Mouse (Mus musculus) brain, embryonic 14.5 days (tissue): ENCODE measurements around the gene Fip1l1. TPM values are rescaled to one million over a fixed set of nuclear protein-coding genes. Genes with fewer than 3 reads are reported as not detected.
A peak's percentile ranks its signal among the peaks of the same experiment; 100 is the strongest.

Source experiments
- DNase-seq: peaks from one replicate; pipeline ENCODE4 v3.0.0-alpha.2; 2011; ENCODE audit warnings: low read depth
- CTCF ChIP-seq: fragments of 200-500 bp; IDR thresholded peaks from 2 replicates; pipeline ENCODE4 v1.5.1; 2012; ENCODE audit warnings: inconsistent platforms, mild to moderate bottlenecking, moderate library complexity, borderline replicate concordance; ENCODE audit not compliant: insufficient read depth, insufficient read length; ENCODE audit errors: extremely low read depth
- POLR2A ChIP-seq: fragments of 200-500 bp; IDR thresholded peaks from 2 replicates; pipeline ENCODE4 v1.6.1; 2012; ENCODE audit warnings: mild to moderate bottlenecking, inconsistent platforms, borderline replicate concordance; ENCODE audit not compliant: poor library complexity, insufficient read depth, insufficient read length, severe bottlenecking; ENCODE audit errors: extremely low read depth
- polyA plus RNA-seq: library from polyadenylated mRNA; depleted of rRNA; stranded (reverse); fragments of >200 nt; gene quantifications from 2 replicates; pipeline ENCODE4 v1.2.3, GENCODE M21; 2012; rRNA removed

Gene Fip1l1
- polyA plus RNA-seq = 64.5 and 76.1 TPM in 2 replicates

DNA sequence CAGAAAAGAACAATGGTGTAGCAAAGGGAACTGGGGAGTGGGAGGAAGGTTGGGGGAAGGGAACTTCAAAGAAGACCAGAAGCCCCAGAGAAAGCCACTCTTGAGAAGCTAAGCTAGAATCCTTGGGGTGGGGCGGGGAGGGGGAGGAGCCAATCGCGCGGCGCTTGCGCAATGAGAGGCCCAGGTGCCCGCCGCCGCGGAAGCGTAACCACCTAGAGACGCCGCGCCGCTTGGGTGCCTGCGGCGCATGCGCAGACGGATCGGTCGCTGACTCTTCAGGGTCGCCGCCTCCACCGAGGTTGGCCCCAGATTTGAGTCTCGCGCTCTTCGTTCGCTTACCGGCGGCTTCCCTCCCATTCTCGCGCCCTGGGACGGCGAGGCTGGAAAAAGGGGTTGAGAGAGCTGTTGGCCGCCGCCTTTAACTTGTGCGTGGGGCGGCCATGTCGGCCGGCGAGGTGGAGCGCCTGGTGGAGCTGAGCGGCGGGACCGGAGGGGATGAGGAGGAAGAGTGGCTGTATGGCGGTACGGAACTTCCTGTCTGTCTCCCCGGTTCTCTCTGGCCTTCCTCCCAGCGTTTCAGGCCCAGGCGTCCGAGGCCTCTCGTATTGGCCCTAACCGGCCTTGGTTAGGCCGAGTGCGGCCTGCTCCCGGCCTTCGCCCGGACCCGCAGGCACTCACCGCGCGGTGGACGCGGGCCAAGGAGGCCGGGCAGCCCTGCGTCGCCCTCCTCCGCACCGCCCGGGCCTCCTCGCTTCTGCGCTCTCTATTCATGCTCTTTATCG, at the start of gene Fip1l1:
Gene Fip1l1, plus strand, starts transcription at position 210 of the 782 bp plus-strand sequence.
- peak; percentile 98 for DNase-seq
- TF ChIP-seq CTCF (no peak), POLR2A (peak; percentile 58; the same call in 1 of the 2 replicates)

DNA sequence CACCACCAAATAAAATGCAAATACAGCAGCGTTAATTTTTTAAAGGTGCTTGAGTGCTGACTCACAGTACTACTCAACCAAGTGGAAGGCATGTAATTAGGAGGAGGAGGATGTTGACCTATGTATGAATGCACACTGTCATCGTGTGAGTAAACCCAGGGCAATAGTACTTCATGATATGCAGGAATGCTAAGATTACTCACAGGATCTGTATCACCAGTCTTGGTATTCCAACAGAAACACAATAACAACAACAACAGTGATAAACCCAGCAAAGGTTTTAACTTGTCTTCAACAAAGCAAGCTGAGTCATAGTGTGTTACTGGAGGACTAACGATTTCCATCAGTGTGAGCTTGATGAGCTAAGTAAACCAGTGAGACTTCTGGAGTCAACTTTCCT, 42.5 kb upstream of the Fip1l1 start:
- no peak for DNase-seq
- TF ChIP-seq POLR2A = no peak
- no peak for TF ChIP-seq CTCF

DNA sequence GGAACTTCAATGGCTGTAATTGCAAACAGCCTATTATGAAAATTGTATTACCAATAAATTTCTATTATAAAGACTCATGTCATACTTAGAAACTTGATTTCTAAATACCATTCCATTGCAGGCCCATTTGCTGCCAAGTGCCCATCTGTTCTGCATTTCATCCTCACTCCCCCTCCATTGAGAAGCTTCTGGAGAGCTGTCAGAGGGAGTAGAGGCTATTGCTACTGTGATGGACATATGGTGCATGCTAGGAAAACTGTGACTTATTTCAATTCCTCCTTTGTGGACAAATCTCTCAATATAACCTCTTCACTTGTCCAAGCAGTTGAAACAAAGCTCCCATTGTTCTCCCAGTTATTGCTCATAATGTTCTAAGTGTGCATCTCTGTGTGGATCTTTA, 23.6 kb upstream of the Fip1l1 start:
- peak; percentile 64 for DNase-seq
- no peak for TF ChIP-seq POLR2A
- no peak for TF ChIP-seq CTCF

DNA sequence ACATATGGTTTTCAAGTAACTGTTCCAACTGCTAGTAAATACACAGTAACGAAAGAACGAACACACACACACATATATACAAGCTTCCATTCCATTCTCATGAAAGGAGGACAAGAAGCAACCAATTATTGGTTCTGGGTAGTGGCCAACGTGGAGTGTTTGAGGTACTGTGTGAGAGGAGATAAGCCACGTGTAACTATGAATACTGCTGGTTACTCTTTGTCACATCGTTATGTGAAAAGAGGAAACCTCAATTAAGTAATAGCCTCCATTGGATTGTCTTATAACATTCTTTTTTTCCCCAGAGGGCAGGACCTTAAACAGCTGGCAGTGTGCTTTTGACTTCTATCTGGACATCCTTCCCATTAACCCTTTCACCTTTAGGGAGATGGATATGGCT, 8.2 kb upstream of the Fip1l1 start:
- TF ChIP-seq CTCF = no peak
- TF ChIP-seq POLR2A = no peak
- DNase-seq = no peak

DNA sequence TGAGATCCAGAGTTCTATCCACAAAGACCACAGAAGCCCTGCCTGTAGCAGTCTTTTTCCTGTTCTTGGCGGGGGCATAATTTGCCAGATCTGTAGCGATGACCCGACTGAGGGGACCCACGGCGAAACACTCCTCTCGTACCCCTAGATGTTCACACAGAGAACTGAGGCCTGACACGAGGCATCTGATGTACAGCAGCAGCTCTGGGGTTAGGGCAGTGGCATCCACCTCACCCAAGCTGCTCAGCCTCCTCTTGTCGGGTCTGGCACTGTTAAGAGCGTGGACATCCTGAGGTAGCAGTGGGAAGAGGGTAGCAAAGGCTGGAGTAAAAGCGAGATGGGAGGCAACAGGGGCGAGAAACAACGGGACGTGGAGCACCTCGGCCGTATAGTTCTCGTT, 4.5 kb upstream of the Fip1l1 start:
- TF ChIP-seq POLR2A (no peak), CTCF (no peak)
- DNase-seq = no peak

DNA sequence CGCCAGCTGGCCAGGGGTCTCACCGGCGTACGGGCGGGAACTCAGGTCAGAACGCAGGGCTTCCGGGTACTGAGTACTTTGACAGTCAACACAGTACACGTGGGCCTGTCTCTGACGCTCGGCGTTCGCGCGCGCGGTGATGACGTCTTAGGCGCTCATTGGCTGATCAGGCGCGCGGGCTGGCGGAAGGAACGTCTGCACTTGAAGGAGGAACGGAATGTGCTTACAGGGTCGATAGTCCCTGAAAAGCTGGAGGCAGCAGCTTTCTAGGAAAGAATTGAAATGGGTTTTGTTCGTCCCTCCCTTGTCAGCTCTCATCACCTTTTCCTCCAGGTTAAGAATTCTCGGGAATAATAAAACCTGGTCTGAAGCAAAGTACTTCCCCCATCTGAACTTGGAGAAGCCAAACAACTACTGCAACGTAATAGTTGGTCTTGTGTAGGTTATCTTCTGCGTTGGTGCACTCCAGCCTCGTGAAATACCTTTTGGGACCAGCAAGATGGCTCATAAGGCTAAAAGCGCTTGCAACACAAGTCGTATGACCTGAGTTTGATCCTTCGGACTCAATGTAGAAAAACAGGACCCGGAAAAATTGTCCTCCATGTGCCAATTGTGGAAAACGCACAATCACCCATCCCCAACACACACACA, 3.5 kb upstream of the Fip1l1 start, which contains the start of gene Scfd2:
Gene Scfd2, minus strand, starts transcription at position 130 of the 651 bp plus-strand sequence.
- peak; percentile 99 for DNase-seq

DNA sequence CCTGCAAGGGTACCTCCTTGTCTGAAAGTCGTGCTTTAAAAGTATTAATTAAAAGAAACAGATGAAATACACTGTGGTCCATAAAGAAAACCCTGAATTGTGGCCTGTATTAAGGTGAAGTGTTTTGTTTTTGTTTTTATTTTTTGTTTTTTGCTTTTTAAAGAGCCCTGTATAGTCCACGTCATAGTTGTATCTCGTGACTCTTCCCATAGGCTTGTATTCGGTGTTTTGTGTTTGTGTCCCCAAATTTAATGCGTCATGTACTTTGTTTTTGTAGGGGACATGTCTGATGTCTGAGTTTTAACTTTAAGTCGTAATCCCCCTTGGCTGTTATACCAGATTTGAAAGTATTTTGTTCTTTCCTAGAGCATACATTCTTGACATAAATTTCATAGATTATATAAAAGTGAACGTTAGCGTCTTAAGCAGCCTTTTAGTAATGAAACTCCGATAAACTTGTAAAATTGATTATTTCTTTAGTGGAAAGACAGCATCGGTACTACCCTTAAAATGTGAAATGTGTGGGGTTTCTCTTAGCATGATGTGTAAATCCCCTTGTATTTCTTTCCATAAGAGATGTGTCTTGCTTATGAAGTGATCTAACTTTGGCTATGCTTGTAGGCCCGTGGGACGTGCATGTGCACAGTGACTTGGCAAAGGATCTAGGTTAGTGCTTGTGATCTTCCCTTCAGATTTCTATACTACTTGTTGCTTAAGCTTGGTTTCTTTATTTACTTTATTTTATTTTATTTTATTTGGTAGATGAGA, 1.1 kb downstream of the Fip1l1 start:
- TF ChIP-seq CTCF = no peak
- TF ChIP-seq POLR2A = no peak
- no peak for DNase-seq

More for the DNA sequence above, 3.5 kb upstream of the Fip1l1 start, which contains the start of gene Scfd2:
- TF ChIP-seq POLR2A (peak; percentile 16; the same call in 1 of the 2 replicates), CTCF (no peak)

DNA sequence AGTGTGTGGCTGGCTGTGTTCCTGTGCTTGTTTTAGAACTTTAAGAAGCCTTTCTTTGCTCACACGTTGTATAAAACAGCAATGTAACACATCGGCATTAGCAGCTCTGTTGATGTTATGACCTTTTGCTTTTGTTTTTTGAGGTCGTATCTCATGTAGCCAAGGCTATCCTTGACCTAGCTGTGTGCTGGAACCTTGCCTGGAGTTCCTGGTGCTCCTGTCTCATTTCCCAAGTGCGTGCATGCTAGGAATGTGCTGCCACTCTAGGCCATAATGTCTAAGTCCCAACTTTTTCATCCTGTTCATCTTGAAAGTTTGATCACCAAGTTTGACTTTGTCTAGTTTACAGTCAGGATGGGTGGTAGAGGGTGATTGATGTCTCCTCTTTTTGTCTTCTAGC, 10.4 kb downstream of the Fip1l1 start:
- no peak for TF ChIP-seq POLR2A
- TF ChIP-seq CTCF = no peak
- DNase-seq = no peak

DNA sequence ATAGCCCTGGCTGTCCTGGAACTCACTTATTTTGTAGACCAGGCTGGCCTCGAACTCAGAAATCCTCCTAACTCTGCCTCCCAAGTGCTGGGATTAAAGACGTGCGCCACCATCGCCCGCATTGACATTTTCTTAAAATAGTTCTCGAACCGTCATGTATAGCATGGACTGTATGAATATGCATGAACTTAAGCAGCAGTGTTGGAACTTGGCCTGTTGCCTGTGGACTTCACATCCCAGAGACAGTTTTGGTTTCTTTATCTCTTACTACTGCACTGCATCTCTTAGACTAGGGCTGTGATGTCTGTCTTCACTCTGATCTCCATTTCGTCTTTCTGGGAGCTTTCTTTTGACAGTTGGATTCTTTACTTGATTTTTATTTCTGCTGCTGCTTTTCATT, 14.3 kb downstream of the Fip1l1 start:
- no peak for TF ChIP-seq CTCF
- TF ChIP-seq POLR2A = no peak
- DNase-seq = peak; percentile 37

DNA sequence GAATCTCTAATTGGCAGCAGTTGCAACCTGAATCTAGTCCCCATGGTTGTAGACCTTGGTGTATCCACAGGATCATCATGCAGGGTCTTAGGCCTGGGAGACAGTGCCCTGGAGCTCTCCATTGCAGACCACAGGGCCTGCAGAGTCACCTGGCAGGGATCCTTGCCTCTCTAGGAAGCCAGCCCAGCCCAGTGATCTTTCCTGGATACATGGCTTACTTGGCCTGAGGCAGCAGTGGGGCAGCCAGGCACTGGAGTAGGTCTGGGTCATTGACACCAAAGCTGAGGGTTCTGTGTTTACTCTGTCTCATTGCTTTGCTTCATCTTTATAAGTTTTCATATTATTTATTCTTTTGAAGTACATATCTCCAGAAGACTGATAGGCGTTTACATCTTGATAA, 25.9 kb downstream of the Fip1l1 start:
- TF ChIP-seq POLR2A = no peak
- TF ChIP-seq CTCF = no peak
- no peak for DNase-seq

DNA sequence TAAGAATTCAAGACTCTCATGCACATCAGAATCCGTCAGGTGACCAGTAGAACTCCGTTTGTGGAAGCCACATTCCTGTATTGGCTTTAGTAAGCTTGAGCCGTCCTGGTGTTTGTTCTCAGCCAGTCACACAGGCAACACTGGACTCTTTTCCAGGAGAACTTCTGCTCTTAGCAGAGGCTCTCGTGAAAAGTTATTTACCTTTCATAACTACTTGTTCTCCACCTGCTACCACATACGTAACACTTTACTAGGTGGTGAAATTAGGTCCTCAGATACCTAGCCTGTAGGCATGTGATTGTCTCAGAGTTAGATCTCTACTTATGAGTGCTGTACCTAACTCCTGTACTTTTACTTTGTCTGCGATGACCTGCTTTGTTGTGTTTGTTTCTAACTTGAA, 36.5 kb downstream of the Fip1l1 start:
- no peak for DNase-seq
- TF ChIP-seq POLR2A (no peak), CTCF (no peak)

DNA sequence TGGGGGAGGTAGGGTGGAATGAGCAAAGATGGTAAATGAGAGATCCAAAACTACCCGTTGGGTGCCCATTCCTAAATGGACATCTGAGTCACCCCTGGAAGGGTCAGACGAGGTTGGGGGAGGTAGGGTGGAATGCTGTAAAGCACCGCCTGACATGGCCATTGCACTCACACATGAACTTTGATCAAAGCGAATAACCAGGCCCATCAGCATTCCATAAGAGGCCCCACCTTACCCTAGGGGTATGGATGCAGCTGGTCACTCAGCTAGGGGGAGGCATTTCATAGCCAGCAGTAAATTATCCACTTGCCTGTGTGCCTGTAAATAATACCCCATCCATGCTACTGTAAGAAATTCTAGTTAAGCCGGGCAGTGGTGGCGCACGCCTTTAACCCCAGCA, 53.9 kb downstream of the Fip1l1 start:
- DNase-seq = no peak
- TF ChIP-seq POLR2A (no peak), CTCF (no peak)
